Mouse (Mus musculus) hindbrain, embryonic 14.5 days (tissue): ENCODE measurements around the gene Guca1a. TPM values are rescaled to one million over a fixed set of nuclear protein-coding genes. Genes with fewer than 3 reads are reported as not detected.
A peak's percentile ranks its signal among the peaks of the same experiment; 100 is the strongest.
"Not testable (repeated sequence)": the region's sequence is repeated elsewhere in the genome, so short reads cannot be mapped to it uniquely, and the experiment has no call there.

Source experiments
- ATAC-seq: fragments of 200-750 bp; cut with Nextera tagmentation; 2 replicates; pipeline ENCODE4 v1.8.0; 2017; ENCODE audit warnings: moderate number of reproducible peaks, mild to moderate bottlenecking, moderate TSS enrichment, moderate library complexity; ENCODE audit not compliant: low FRiP score
- DNase-seq: peaks from one replicate; pipeline ENCODE4 v3.0.0-alpha.2; 2015; ENCODE audit warnings: low spot score
- H3K27ac ChIP-seq: fragments of 300-500 bp; sonication (generic); 2 replicates; pipeline ENCODE4 v1.5.1; 2014; ENCODE audit warnings: mild to moderate bottlenecking, moderate library complexity
- H3K27me3 ChIP-seq: fragments of 300-500 bp; sonication (generic); 2 replicates; pipeline ENCODE4 v1.6.1; 2014; ENCODE audit warnings: mild to moderate bottlenecking, low read length, mixed read lengths; ENCODE audit not compliant: control insufficient read depth, insufficient read depth
- H3K36me3 ChIP-seq: fragments of 300-500 bp; sonication (generic); replicated peaks from 2 replicates; pipeline ENCODE4 v1.6.1; 2014; ENCODE audit not compliant: control insufficient read depth, insufficient read depth
- H3K4me1 ChIP-seq: fragments of 300-500 bp; sonication (generic); replicated peaks from 2 replicates; pipeline ENCODE4 v1.6.1; 2014; ENCODE audit warnings: antibody characterized with exemption, low read length, mixed read lengths; ENCODE audit not compliant: control insufficient read depth, insufficient read depth
- H3K4me2 ChIP-seq: fragments of 300-500 bp; sonication (generic); replicated peaks from 2 replicates; pipeline ENCODE4 v1.6.1; 2014; ENCODE audit warnings: mild to moderate bottlenecking, moderate library complexity
- H3K4me3 ChIP-seq: fragments of 300-500 bp; sonication (generic); replicated peaks from 2 replicates; pipeline ENCODE4 v1.5.1; 2014; ENCODE audit warnings: mild to moderate bottlenecking, low read length
- H3K9ac ChIP-seq: fragments of 300-500 bp; sonication (generic); 2 replicates; pipeline ENCODE4 v1.6.1; 2014
- H3K9me3 ChIP-seq: fragments of 300-500 bp; sonication (generic); 2 replicates; pipeline ENCODE4 v1.6.1; 2016; ENCODE audit warnings: low read length; ENCODE audit not compliant: control insufficient read depth
- WGBS: fragments of 180-500 bp; shearing (Covaris S2); extraction: QIAGEN DNeasy Blood & Tissue Kit; methylation state at CpG from one replicate; pipeline ENCODE4 v1.1.7; 2014; 5-methylcytosine and 5-hydroxymethylcytosine counted together
- polyA plus RNA-seq: library from polyadenylated mRNA; unstranded; fragments of >200 nt; fragmentation: Nextera tagmentation; extraction: Ambion mirVana; gene quantifications from 2 replicates; pipeline ENCODE4 v1.2.1, GENCODE M21; 2014

Gene Guca1a
- polyA plus RNA-seq, 1 experiment from 2014 or later = 0.31 TPM

- DNase-seq = no peak
- Histone ChIP-seq H3K4me3 (no peak overlapping the region), H3K27me3 (no peaks in the 10 kb centered on the region), H3K27ac (no peak overlapping the region), H3K9me3 (no peaks in the 10 kb centered on the region), H3K9ac (no peak overlapping the region), H3K4me1 (peaks cover 6% of the 10 kb centered on the region; the same call in 1 of the 2 replicates), H3K4me2 (no peak overlapping the region), H3K36me3 (no peaks in the 10 kb centered on the region)
- ATAC-seq = no peak
- WGBS = 76% methylated on average over 6 of the region's 6 CpGs
Measured at GRCm38 (mm10) chr17:47424186-47424585, 23.8 kb upstream of the Guca1a start.

- H3K36me3 ChIP-seq, H3K27me3 ChIP-seq, H3K9ac ChIP-seq, ATAC-seq, H3K4me1 ChIP-seq, H3K4me2 ChIP-seq, H3K9me3 ChIP-seq, H3K27ac ChIP-seq, DNase-seq, H3K4me3 ChIP-seq: not testable (repeated sequence)
- WGBS = 89% methylated on average over 1 of the region's 1 CpGs
Measured at GRCm38 (mm10) chr17:47422616-47423015, 22.2 kb upstream of the Guca1a start.

GRCm38 (mm10) chr17:47421566-47421965 lies 21.2 kb upstream of the Guca1a start:
- Histone ChIP-seq H3K4me1 (no peaks in the 10 kb centered on the region), H3K27ac (no peak overlapping the region), H3K4me3 (no peak overlapping the region), H3K9ac (no peak overlapping the region), H3K4me2 (no peak overlapping the region), H3K27me3 (no peaks in the 10 kb centered on the region), H3K9me3 (no peaks in the 10 kb centered on the region), H3K36me3 (no peaks in the 10 kb centered on the region)
- DNase-seq = no peak
- no peak for ATAC-seq
- WGBS = 87% methylated on average over 3 of the region's 3 CpGs

- H3K4me3 ChIP-seq = no peak overlapping the region
- ATAC-seq (no peak), DNase-seq (no peak)
- H3K36me3 ChIP-seq = no peaks in the 10 kb centered on the region
- H3K4me2 ChIP-seq = no peak overlapping the region
- H3K4me1 ChIP-seq = no peaks in the 10 kb centered on the region
- no peaks in the 10 kb centered on the region for H3K27me3 ChIP-seq
- H3K9me3 ChIP-seq = no peaks in the 10 kb centered on the region
- no peak overlapping the region for H3K9ac ChIP-seq
- WGBS = 68% methylated on average over 2 of the region's 2 CpGs
- H3K27ac ChIP-seq = no peak overlapping the region
Measured at GRCm38 (mm10) chr17:47420195-47420594, 19.8 kb upstream of the Guca1a start.

- not testable (repeated sequence) for H3K4me1 ChIP-seq, H3K27ac ChIP-seq, H3K9me3 ChIP-seq, H3K36me3 ChIP-seq
- Histone ChIP-seq H3K9ac (peak overlapping the region; percentile 39), H3K4me3 (peak overlapping the region; percentile 32), H3K27me3 (peaks cover 36% of the 10 kb centered on the region), H3K4me2 (peak overlapping the region; percentile 62)
- peak; percentile 55; the same call in 1 of the 2 replicates for ATAC-seq
- peak; percentile 41 for DNase-seq
- 4% methylated on average over 74 of the region's 74 CpGs for WGBS
Measured at GRCm38 (mm10) chr17:47409897-47410861, 9.8 kb upstream of the Guca1a start.

GRCm38 (mm10) chr17:47408558-47408898 lies 8.1 kb upstream of the Guca1a start:
- Histone ChIP-seq H3K4me3 (no peak overlapping the region), H3K36me3 (no peaks in the 10 kb centered on the region), H3K9me3 (no peaks in the 10 kb centered on the region), H3K27ac (no peak overlapping the region), H3K4me1 (0 out of 2 replicates have a peak, but pooled peaks cover 5% of the 10 kb centered on the region), H3K27me3 (peaks cover 36% of the 10 kb centered on the region), H3K9ac (no peak overlapping the region), H3K4me2 (no peak overlapping the region)
- ATAC-seq (no peak), DNase-seq (peak; percentile 75)
- WGBS = 25% methylated on average over 8 of the region's 8 CpGs

- Histone ChIP-seq H3K4me2 (no peak overlapping the region), H3K27me3 (peaks cover 36% of the 10 kb centered on the region)
Measured at GRCm38 (mm10) chr17:47407717-47408557, 7.6 kb upstream of the Guca1a start.

GRCm38 (mm10) chr17:47399091-47399490 lies 1.3 kb downstream of the Guca1a start:
- H3K27me3 ChIP-seq = peaks cover 21% of the 10 kb centered on the region
- H3K9me3 ChIP-seq = no peaks in the 10 kb centered on the region
- H3K27ac ChIP-seq = no peak overlapping the region
- H3K4me3 ChIP-seq = no peak overlapping the region
- no peak overlapping the region for H3K9ac ChIP-seq
- WGBS = 89% methylated on average over 8 of the region's 8 CpGs
- no peaks in the 10 kb centered on the region for H3K36me3 ChIP-seq
- H3K4me1 ChIP-seq = no peaks in the 10 kb centered on the region
- no peak for DNase-seq
- ATAC-seq = no peak
- H3K4me2 ChIP-seq = no peak overlapping the region

More at GRCm38 (mm10) chr17:47407717-47408557, 7.6 kb upstream of the Guca1a start:
- H3K4me3 ChIP-seq = no peak overlapping the region
- no peak for ATAC-seq
- 64% methylated on average over 10 of the region's 10 CpGs for WGBS
- no peaks in the 10 kb centered on the region for H3K9me3 ChIP-seq
- 0 out of 2 replicates have a peak, but pooled peaks cover 5% of the 10 kb centered on the region for H3K4me1 ChIP-seq
- no peak for DNase-seq
- no peak overlapping the region for H3K27ac ChIP-seq
- no peaks in the 10 kb centered on the region for H3K36me3 ChIP-seq
- no peak overlapping the region for H3K9ac ChIP-seq

- peak overlapping the region; percentile 39 for H3K4me2 ChIP-seq
- no peaks in the 10 kb centered on the region for H3K9me3 ChIP-seq
- H3K27me3 ChIP-seq = peaks cover 22% of the 10 kb centered on the region
- H3K4me1 ChIP-seq = no peaks in the 10 kb centered on the region
- DNase-seq (no peak), ATAC-seq (no peak; the same call in 1 of the 2 replicates)
- H3K4me3 ChIP-seq = 0 out of 2 replicates have a peak overlapping the region, but pooled peaks have one; percentile 3
- no peaks in the 10 kb centered on the region for H3K36me3 ChIP-seq
- H3K27ac ChIP-seq = no peak overlapping the region
- 3% methylated on average over 19 of the region's 20 CpGs for whole genome bisulfite sequencing
- 0 out of 2 replicates have a peak overlapping the region, but pooled peaks have one; percentile 20 for H3K9ac ChIP-seq
Measured at GRCm38 (mm10) chr17:47395376-47395913, 4.9 kb downstream of the Guca1a start.
